Mouse (Mus musculus) midbrain, postnatal 0 days (tissue): ENCODE measurements at regions not wholly inside any gene's neighbourhood (a gene's known extent, or its start where the extent isn't known, plus 50 kb on each side); places are given as distances from the start of the nearest gene placed in this dataset.

Experiments
- ATAC-seq: fragments of 200-750 bp; cut with Nextera tagmentation; 2 replicates; pipeline ENCODE4 v1.8.0; 2017; ENCODE audit warnings: moderate number of reproducible peaks, mild to moderate bottlenecking, moderate TSS enrichment, moderate library complexity; ENCODE audit not compliant: low FRiP score
- DNase-seq: peaks from one replicate; pipeline ENCODE4 v3.0.0-alpha.2; 2015; ENCODE audit warnings: low spot score
- H3K27ac ChIP-seq: fragments of 300-500 bp; sonication (generic); 2 replicates; pipeline ENCODE4 v1.5.1; 2014; ENCODE audit warnings: low read depth, mild to moderate bottlenecking, low read length, mixed read lengths
- H3K27me3 ChIP-seq: fragments of 300-500 bp; sonication (generic); 2 replicates; pipeline ENCODE4 v1.6.1; 2014; ENCODE audit warnings: low read length, control low read depth, mixed read lengths; ENCODE audit not compliant: insufficient read depth
- H3K36me3 ChIP-seq: fragments of 300-500 bp; sonication (generic); 2 replicates; pipeline ENCODE4 v1.6.1; 2014; ENCODE audit warnings: low read length, control low read depth, mixed read lengths; ENCODE audit not compliant: insufficient read depth
- H3K4me1 ChIP-seq: fragments of 300-500 bp; sonication (generic); 2 replicates; pipeline ENCODE4 v1.6.1; 2014; ENCODE audit warnings: mild to moderate bottlenecking, control low read depth, antibody characterized with exemption, low read length, mixed read lengths; ENCODE audit not compliant: insufficient read depth
- H3K4me2 ChIP-seq: fragments of 300-500 bp; sonication (generic); 2 replicates; pipeline ENCODE4 v1.6.1; 2014; ENCODE audit warnings: low read depth, mild to moderate bottlenecking, low read length, mixed read lengths; ENCODE audit not compliant: poor library complexity, severe bottlenecking
- H3K4me3 ChIP-seq: fragments of 300-500 bp; sonication (generic); 2 replicates; pipeline ENCODE4 v1.5.1; 2014; ENCODE audit warnings: low read depth, mild to moderate bottlenecking, low read length, moderate library complexity
- H3K9ac ChIP-seq: fragments of 300-500 bp; sonication (generic); replicated peaks from 2 replicates; pipeline ENCODE4 v1.6.1; 2014; ENCODE audit warnings: mild to moderate bottlenecking, low read length, moderate library complexity, mixed read lengths; ENCODE audit not compliant: poor library complexity, severe bottlenecking
- H3K9me3 ChIP-seq: fragments of 300-500 bp; sonication (generic); 2 replicates; pipeline ENCODE4 v1.6.1; 2016; ENCODE audit warnings: low read length, control low read depth
- CTCF ChIP-seq: IDR thresholded peaks from 2 replicates; pipeline ENCODE4 v1.5.1; 2016; ENCODE audit warnings: antibody characterized with exemption, mild to moderate bottlenecking
- WGBS: fragments of 180-500 bp; shearing (Covaris S2); extraction: QIAGEN DNeasy Blood & Tissue Kit; methylation state at CpG from one replicate; pipeline ENCODE4 v1.1.7; 2014; 5-methylcytosine and 5-hydroxymethylcytosine counted together

- 89% methylated on average over 3 of the region's 3 CpGs for WGBS
- no peak for DNase-seq
These were observed 488.6 kb downstream of the Adgrl2 start for GRCm38 (mm10) chr3:148501801-148502200.

DNA sequence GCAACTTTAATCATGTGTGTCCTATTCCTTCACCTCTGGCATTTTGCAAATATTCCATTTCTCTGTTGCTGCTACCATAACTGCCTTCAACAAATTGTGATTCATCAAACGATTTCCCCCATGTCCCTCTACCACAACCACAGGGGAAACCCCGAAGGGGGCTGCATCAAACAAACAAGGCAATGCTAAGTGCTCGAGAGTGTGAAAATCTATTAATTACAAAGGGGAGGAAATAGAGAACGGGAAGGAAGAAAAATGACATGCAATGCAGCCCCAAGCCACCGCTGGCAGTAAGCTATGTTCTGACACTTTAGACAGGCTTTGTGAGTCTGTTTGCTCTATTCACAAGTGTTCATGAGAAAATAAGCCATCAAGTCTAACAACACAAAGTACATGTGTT, 493.7 kb downstream of the Adgrl2 start:
- ATAC-seq (no peak), DNase-seq (no peak)
- H3K36me3 ChIP-seq = no peaks in the 10 kb centered on the region
- H3K9ac ChIP-seq = no peak overlapping the region
- TF ChIP-seq CTCF = no peak
- no peak overlapping the region for H3K4me2 ChIP-seq
- no peak overlapping the region for H3K27ac ChIP-seq
- H3K27me3 ChIP-seq = no peaks in the 10 kb centered on the region
- no peak overlapping the region for H3K4me3 ChIP-seq
- no peaks in the 10 kb centered on the region for H3K4me1 ChIP-seq
- H3K9me3 ChIP-seq = no peaks in the 10 kb centered on the region
- 60% methylated on average over 5 of the region's 5 CpGs for WGBS

More at GRCm38 (mm10) chr3:148501801-148502200, 488.6 kb downstream of the Adgrl2 start:
- Histone ChIP-seq H3K27ac (no peak overlapping the region), H3K4me2 (no peak overlapping the region), H3K4me1 (no peaks in the 10 kb centered on the region), H3K9ac (no peak overlapping the region), H3K4me3 (no peak overlapping the region), H3K36me3 (no peaks in the 10 kb centered on the region), H3K9me3 (no peaks in the 10 kb centered on the region), H3K27me3 (no peaks in the 10 kb centered on the region)
- TF ChIP-seq CTCF = no peak
- no peak for ATAC-seq

GRCm38 (mm10) chr3:148491287-148491686, 499.1 kb downstream of the Adgrl2 start:
- no peak for DNase-seq
- 93% methylated on average over 3 of the region's 3 CpGs for WGBS
- no peak overlapping the region for H3K4me3 ChIP-seq
- TF ChIP-seq CTCF = no peak
- H3K4me1 ChIP-seq = no peaks in the 10 kb centered on the region
- no peaks in the 10 kb centered on the region for H3K36me3 ChIP-seq
- no peak for ATAC-seq
- no peak overlapping the region for H3K4me2 ChIP-seq
- no peak overlapping the region for H3K9ac ChIP-seq
- no peaks in the 10 kb centered on the region for H3K27me3 ChIP-seq
- H3K27ac ChIP-seq = no peak overlapping the region
- no peaks in the 10 kb centered on the region for H3K9me3 ChIP-seq

GRCm38 (mm10) chr3:148489201-148489600, 501.2 kb downstream of the Adgrl2 start:
- Histone ChIP-seq H3K9me3 (no peaks in the 10 kb centered on the region), H3K27me3 (no peaks in the 10 kb centered on the region), H3K36me3 (no peaks in the 10 kb centered on the region), H3K4me3 (no peak overlapping the region), H3K4me1 (no peaks in the 10 kb centered on the region), H3K4me2 (no peak overlapping the region), H3K9ac (no peak overlapping the region), H3K27ac (no peak overlapping the region)
- 88% methylated on average over 4 of the region's 4 CpGs for WGBS
- ATAC-seq (no peak), DNase-seq (no peak)
- no peak for TF ChIP-seq CTCF

GRCm38 (mm10) chr3:148487949-148488348, 502.4 kb downstream of the Adgrl2 start:
- no peaks in the 10 kb centered on the region for H3K9me3 ChIP-seq
- no peak overlapping the region for H3K27ac ChIP-seq
- no peak overlapping the region for H3K4me3 ChIP-seq
- ATAC-seq = no peak
- WGBS = 89% methylated on average over 5 of the region's 5 CpGs
- no peak overlapping the region for H3K9ac ChIP-seq
- no peaks in the 10 kb centered on the region for H3K36me3 ChIP-seq
- TF ChIP-seq CTCF = no peak
- no peak for DNase-seq
- no peaks in the 10 kb centered on the region for H3K4me1 ChIP-seq
- no peaks in the 10 kb centered on the region for H3K27me3 ChIP-seq
- no peak overlapping the region for H3K4me2 ChIP-seq

- Histone ChIP-seq H3K9ac (no peak overlapping the region), H3K9me3 (no peaks in the 10 kb centered on the region), H3K4me2 (no peak overlapping the region), H3K27me3 (no peaks in the 10 kb centered on the region), H3K27ac (no peak overlapping the region), H3K4me3 (no peak overlapping the region), H3K36me3 (no peaks in the 10 kb centered on the region), H3K4me1 (no peaks in the 10 kb centered on the region)
- no peak for TF ChIP-seq CTCF
- DNase-seq (no peak), ATAC-seq (no peak)
- 94% methylated on average over 8 of the region's 8 CpGs for WGBS
These were observed 514.5 kb downstream of the Adgrl2 start for GRCm38 (mm10) chr3:148475862-148476261.
